Mouse (Mus musculus): ENCODE results near the gene Tbl1x.

Tbl1x gene

GRCm38 (mm10) chrX:77545362-77546078 is 34.7 kb downstream of the Tbl1x start:
- DNase-seq, result no peak

GRCm38 (mm10) chrX:77546448-77546847 is 35.6 kb downstream of the Tbl1x start:
- DNase-seq, result no peak

- peak; percentile 96 for DNase-seq
Observed at GRCm38 (mm10) chrX:77548951-77549350, 38.1 kb downstream of the Tbl1x start.

- DNase-seq, result peak; percentile 91
Observed at GRCm38 (mm10) chrX:77550388-77550787, 39.6 kb downstream of the Tbl1x start.

- DNase-seq, result no peak
Observed at GRCm38 (mm10) chrX:77551306-77551705, 40.5 kb downstream of the Tbl1x start.

GRCm38 (mm10) chrX:77552088-77552487 is 41.3 kb downstream of the Tbl1x start:
- DNase-seq, result no peak

- no peak for DNase-seq
Observed at GRCm38 (mm10) chrX:77555985-77556384, 45.2 kb downstream of the Tbl1x start.

GRCm38 (mm10) chrX:77559199-77559881 is 48.5 kb downstream of the Tbl1x start:
- DNase-seq, result peak; percentile 92

GRCm38 (mm10) chrX:77563616-77564015 is 52.8 kb downstream of the Tbl1x start:
- DNase-seq, result no peak

GRCm38 (mm10) chrX:77566739-77567138 is 55.9 kb downstream of the Tbl1x start:
- no peak for DNase-seq

GRCm38 (mm10) chrX:77568013-77568412 is 57.2 kb downstream of the Tbl1x start:
- no peak for DNase-seq

GRCm38 (mm10) chrX:77573743-77574142 is 62.9 kb downstream of the Tbl1x start:
- no peak for DNase-seq

- DNase-seq, result no peak
Observed at GRCm38 (mm10) chrX:77577108-77577507, 66.3 kb downstream of the Tbl1x start.

- no peak for DNase-seq
Observed at GRCm38 (mm10) chrX:77578172-77578571, 67.4 kb downstream of the Tbl1x start.

GRCm38 (mm10) chrX:77579964-77580363 is 69.2 kb downstream of the Tbl1x start:
- peak; percentile 96 for DNase-seq

- no peak for DNase-seq
Observed at GRCm38 (mm10) chrX:77585974-77586373, 75.2 kb downstream of the Tbl1x start.

- no peak for DNase-seq
Observed at GRCm38 (mm10) chrX:77594670-77595224, 83.9 kb downstream of the Tbl1x start.

GRCm38 (mm10) chrX:77597674-77598073 is 86.9 kb downstream of the Tbl1x start:
- DNase-seq, result no peak

GRCm38 (mm10) chrX:77598736-77599135 is 87.9 kb downstream of the Tbl1x start:
- no peak for DNase-seq

GRCm38 (mm10) chrX:77603496-77604258 is 92.9 kb downstream of the Tbl1x start:
- peak; percentile 13 for DNase-seq

- peak; percentile 4 for DNase-seq
Observed at GRCm38 (mm10) chrX:77607488-77607887, 96.7 kb downstream of the Tbl1x start.

GRCm38 (mm10) chrX:77608947-77609703 is 98.3 kb downstream of the Tbl1x start:
- peak; percentile 80 for DNase-seq

- no peak for DNase-seq
Observed at GRCm38 (mm10) chrX:77611938-77612337, 101.1 kb downstream of the Tbl1x start.
